Mouse (Mus musculus) testis, postnatal 10 days (tissue): ENCODE results near the gene Pcgf2.
A peak's percentile ranks its signal among the peaks of the same experiment; 100 is the strongest.
"Not testable (repeated sequence)": the region's sequence is repeated elsewhere in the genome, so short reads cannot be mapped to it uniquely, and the experiment has no call there.

ENCODE experiments used
- DNase-seq: peaks from one replicate; pipeline ENCODE4 v3.0.0; 2021; ENCODE audit warnings: low spot score

Gene Pcgf2

DNA sequence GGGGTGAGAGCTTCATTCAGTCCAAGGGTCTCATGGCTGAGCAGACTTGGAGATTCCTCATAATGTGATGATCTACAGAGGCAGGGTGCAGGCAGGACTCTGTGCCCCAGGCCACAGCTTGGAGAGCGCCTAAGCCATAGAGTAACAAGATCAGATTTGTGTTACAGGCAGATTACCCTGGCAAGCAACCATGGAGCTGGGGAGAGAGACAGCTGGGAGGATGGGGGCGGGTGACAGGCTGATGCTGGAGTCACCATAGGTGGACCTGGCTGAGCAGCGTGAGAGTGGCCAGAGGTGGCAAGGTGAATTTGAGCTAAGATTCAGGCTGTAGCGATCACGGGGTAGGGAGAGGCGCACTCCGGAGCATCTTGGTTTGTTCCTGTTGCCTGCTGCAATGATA lies 32.1 kb downstream of the Pcgf2 start:
- DNase-seq = no peak

DNA sequence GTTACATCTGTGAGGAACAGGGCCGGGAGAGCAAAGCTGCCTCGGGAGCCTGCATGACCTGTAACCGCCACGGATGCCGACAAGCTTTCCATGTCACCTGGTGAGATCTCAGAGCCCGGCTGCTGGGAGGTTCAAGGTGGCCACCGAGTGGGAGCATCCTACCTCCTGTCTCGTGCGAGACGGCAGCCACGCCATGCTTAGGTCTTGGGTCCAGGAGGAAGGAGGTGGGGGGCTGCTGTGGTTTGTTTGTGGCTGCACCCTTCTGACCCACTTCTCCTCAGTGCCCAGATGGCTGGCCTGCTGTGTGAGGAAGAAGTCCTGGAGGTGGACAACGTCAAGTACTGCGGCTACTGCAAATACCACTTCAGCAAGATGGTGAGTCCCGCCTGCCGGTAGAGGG lies 33.5 kb downstream of the Pcgf2 start:
- DNase-seq = no peak

GRCm38 (mm10) chr11:97666221-97666620 lies 34.1 kb downstream of the Pcgf2 start:
- DNase-seq = no peak

GRCm38 (mm10) chr11:97665431-97665830 lies 34.9 kb downstream of the Pcgf2 start:
- no peak for DNase-seq

DNA sequence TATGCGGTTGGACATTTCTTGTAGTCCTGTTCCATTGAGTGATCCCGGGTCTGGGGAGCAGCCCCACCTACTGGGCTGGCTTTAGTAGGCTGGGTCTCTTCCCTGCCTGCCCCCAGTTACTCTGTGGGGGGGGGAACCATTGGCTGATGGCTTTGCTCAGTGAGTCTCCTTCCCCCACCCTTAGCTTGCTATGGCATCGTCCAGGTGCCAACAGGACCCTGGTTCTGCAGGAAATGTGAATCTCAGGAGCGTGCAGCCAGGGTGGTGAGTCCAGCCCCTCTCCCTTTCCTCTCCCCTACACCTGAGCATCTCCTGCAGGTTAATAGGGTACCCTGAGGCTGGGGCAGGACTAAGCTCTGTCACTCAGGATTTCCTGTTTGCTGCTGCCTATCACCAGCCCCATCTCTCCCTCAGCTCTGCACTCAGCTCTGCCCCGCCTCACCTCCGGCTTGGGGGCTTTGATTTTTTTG lies 35.5 kb downstream of the Pcgf2 start:
- no peak for DNase-seq

GRCm38 (mm10) chr11:97664339-97664665 lies 36.0 kb downstream of the Pcgf2 start:
- DNase-seq = no peak

DNA sequence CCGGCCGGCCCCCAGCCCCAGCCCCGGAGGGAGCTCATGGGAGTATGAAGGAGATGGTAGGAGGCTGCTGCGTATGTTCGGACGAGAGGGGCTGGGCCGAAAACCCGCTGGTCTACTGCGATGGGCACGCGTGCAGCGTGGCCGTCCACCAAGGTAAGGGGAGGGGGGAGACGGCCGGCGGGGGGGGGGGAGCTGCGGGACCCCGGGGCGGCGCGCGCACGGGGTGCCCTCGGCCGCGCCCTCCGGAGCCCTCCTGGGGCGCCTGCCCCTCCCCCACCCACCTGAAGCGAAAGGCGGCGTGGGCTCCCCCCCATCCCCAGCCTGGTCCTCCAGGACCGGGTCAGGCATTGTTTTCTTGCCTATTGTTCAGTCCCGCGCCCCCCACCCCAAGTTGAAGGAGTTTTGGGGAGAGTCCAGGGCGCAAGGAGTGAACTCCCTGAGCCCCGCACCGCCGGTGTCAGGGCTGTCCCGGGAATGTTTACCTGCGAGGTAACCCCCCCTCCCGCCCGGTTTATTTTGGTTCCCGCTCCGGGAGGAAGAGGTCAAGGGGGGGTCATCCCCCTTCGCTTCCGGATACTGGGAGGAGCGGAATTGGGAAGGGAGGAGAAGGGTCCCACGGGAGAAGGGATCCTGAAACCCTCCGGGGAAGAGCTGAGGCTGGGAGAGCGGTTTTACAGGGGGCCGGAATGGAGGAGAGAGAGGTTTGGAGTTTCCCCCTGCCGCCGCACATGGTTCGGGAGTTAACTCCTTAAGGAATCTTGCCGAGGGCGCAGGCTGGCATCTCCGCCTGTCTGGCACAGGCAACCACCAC lies 36.6 kb downstream of the Pcgf2 start:
- DNase-seq = peak; percentile 73

- peak; percentile 86 for DNase-seq
Observed at GRCm38 (mm10) chr11:97662893-97663527, 37.3 kb downstream of the Pcgf2 start, which contains the start of gene Mllt6. Gene Mllt6, plus strand, starts transcription at chr11:97663414.

DNA sequence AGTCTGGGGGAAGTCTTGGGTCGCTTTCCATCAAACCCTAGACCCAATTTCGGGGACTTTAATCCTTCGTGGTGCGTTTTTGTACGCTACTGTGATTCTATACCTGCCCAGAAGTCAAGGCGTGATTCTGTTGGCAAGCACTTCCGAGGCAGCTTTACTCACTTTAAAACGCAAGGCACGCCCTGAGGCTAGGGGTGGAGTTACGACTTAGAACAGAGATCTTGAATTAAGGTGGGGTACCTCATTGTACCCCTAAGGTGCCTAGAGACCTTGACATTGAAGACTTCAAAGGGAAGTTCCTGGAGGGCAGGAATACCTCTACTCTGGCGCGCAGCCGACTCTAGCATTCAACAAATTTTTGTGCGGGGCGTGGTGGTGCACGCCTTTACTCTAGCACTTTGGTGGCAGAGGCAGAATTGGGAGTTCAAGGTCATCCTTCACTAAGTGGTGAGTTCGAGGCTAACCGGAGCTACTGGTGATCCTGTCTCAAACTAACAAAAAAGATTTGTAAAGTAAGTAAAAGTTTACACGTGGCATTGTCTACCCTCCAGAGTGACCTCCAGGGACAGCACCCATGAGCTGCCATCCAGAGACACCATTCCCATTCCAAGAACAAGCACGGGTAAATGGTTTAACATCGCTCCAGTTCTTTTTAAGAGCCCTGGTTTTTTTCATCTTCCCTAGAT lies 37.9 kb downstream of the Pcgf2 start:
- DNase-seq = peak; percentile 65

DNA sequence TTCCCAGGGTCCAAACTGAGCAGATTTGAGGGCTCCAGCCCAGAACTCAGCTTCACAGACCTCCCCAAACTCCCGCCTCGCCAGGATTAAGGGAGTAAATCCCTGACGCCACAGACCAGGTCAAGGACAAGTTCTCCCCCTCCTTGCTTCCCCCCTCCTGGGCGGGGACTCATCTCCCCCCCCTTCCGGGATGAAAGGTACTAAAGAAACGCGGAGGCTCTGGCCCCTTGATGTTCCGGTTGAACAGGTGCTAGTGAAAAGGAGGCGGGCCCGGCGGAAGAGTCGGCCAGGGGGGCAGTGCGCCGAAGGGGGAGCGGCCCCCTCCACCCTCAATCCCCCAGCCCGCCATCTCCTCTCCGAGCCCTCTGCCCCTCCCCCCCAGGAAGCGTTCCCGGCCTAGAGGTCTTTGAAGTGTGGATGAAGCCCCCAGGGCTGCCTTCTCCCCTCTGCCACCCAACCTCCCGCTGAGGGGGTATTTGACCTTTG lies 38.6 kb downstream of the Pcgf2 start:
- peak; percentile 74 for DNase-seq

DNA sequence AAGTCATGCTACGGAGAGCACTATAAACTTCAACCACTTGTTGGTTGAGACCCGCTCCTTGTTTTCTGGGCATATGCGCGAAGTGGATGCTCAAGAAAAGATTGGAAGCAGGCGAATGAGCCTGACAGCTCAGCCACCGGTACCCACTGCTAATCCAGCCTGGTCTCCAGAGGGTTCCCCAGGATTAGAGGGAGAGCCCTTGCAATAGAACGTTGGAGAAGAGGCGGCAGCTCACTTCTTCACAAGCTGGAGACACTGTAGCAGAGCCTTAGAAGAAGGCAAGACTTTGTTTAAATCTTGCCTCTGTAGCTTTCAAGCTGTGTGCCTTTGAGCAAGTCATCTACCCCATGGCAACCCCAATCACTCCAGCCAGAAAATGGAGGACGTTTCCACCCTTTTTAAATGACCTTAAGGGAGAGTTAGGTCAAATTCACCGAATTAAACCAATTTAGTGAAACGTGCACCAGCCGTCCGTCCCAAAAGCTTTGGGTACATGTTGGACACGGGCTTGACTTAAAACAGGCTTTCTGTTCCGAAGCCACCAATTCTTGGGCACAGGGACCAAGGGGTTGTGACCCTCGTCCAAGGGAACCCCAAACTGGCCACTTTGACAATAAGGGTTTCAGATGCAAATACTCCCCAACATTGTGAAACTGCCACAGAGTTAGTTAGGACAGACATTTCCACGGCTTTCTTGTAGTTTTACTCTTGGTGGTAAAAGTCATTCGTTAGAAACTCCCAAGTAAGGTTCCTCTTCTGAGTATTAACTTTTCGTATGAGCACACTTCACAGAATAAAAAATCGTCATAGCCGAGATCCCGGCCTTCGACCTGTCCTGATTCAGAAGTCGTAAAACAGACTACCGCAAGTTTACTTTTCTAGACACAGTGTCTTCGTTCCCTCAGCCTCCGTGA lies 39.3 kb downstream of the Pcgf2 start:
- peak; percentile 37 for DNase-seq

GRCm38 (mm10) chr11:97659990-97660714 lies 40.1 kb downstream of the Pcgf2 start:
- DNase-seq = peak; percentile 74

GRCm38 (mm10) chr11:97659267-97659989 lies 40.9 kb downstream of the Pcgf2 start:
- no peak for DNase-seq

GRCm38 (mm10) chr11:97658751-97659266 lies 41.5 kb downstream of the Pcgf2 start:
- DNase-seq = peak; percentile 50

- DNase-seq = not testable (repeated sequence)
Observed at GRCm38 (mm10) chr11:97657967-97658366, 42.3 kb downstream of the Pcgf2 start.

GRCm38 (mm10) chr11:97657184-97657945 lies 42.9 kb downstream of the Pcgf2 start:
- no peak for DNase-seq

GRCm38 (mm10) chr11:97656269-97656971 lies 43.9 kb downstream of the Pcgf2 start:
- DNase-seq = no peak

- DNase-seq = no peak
Observed at GRCm38 (mm10) chr11:97654210-97654609, 46.1 kb downstream of the Pcgf2 start.

DNA sequence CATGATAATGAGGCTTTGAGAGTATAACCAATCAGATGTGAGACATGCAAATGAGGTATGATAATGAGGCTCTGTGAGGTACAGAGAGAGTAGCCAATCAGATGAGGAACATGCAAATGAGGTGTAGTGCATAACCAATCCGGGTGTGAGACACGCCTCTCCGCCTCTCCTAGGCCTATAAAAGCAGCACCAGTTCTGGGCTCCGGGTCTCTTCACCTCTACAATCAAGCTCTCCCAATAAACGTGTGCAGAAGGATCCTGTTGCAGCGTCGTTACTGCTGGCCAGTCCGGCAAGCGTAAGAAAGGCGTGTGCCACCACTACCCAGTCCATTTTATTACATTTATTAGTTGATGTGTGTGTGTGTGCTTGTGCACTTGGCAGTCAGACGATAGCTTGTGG lies 46.9 kb downstream of the Pcgf2 start:
- not testable (repeated sequence) for DNase-seq
